Mouse (Mus musculus): ENCODE data around the gene Slc47a1. TPM values are rescaled to one million over a fixed set of nuclear protein-coding genes. Genes with fewer than 3 reads are reported as not detected.
A peak's percentile ranks its signal among the peaks of the same experiment; 100 is the strongest.

Slc47a1 gene
- polyA plus RNA-seq, 1 experiment from 2014 or later: 3.8 TPM

GRCm38 (mm10) chr11:61341971-61342370 lies 36.2 kb downstream of the Slc47a1 start:
- Histone ChIP-seq H3K27me3 (ENCODE audit: control insufficient read depth, insufficient read depth, low read length) (peaks cover 30% of the 10 kb centered on the region), H3K36me3 (ENCODE audit: control insufficient read depth, insufficient read depth, low read length) (no peaks in the 10 kb centered on the region), H3K27ac (ENCODE audit: low read length) (no peak overlapping the region), H3K4me1 (ENCODE audit: control insufficient read depth, insufficient read depth, low read length) (peaks cover 6% of the 10 kb centered on the region), H3K4me2 (ENCODE audit: low read depth, low read length) (peak overlapping the region; percentile 59), H3K9me3 (replicated peaks; ENCODE audit: control insufficient read depth, low read length) (no peaks in the 10 kb centered on the region), H3K4me3 (replicated peaks; ENCODE audit: low read length) (peak overlapping the region; percentile 38; the same call in 1 of the 2 replicates), H3K9ac (ENCODE audit: low read length) (no peak overlapping the region)
- WGBS: 22% methylated on average over 10 of the region's 10 CpGs
- no peak for ATAC-seq (ENCODE audit: insufficient read depth, low FRiP score)

- Histone ChIP-seq H3K4me3 (replicated peaks; ENCODE audit: low read length) (no peak overlapping the region), H3K9me3 (replicated peaks; ENCODE audit: control insufficient read depth, low read length) (no peaks in the 10 kb centered on the region), H3K27ac (ENCODE audit: low read length) (no peak overlapping the region), H3K9ac (ENCODE audit: low read length) (no peak overlapping the region), H3K4me2 (ENCODE audit: low read depth, low read length) (no peak overlapping the region), H3K36me3 (ENCODE audit: control insufficient read depth, insufficient read depth, low read length) (no peaks in the 10 kb centered on the region), H3K27me3 (ENCODE audit: control insufficient read depth, insufficient read depth, low read length) (peaks cover 30% of the 10 kb centered on the region), H3K4me1 (ENCODE audit: control insufficient read depth, insufficient read depth, low read length) (peaks cover 6% of the 10 kb centered on the region)
- no peak for ATAC-seq (ENCODE audit: insufficient read depth, low FRiP score)
- WGBS: 74% methylated on average over 4 of the region's 4 CpGs
These were observed 36.9 kb downstream of the Slc47a1 start for GRCm38 (mm10) chr11:61341233-61341632.

- H3K27me3 ChIP-seq (ENCODE audit: control insufficient read depth, insufficient read depth, low read length): peaks cover 30% of the 10 kb centered on the region
- H3K9me3 ChIP-seq (replicated peaks; ENCODE audit: control insufficient read depth, low read length): no peaks in the 10 kb centered on the region
- WGBS: 83% methylated on average over 4 of the region's 4 CpGs
- H3K4me3 ChIP-seq (replicated peaks; ENCODE audit: low read length): no peak overlapping the region
- no peak overlapping the region for H3K27ac ChIP-seq (ENCODE audit: low read length)
- no peak overlapping the region for H3K9ac ChIP-seq (ENCODE audit: low read length)
- H3K4me1 ChIP-seq (ENCODE audit: control insufficient read depth, insufficient read depth, low read length): peaks cover 6% of the 10 kb centered on the region
- H3K4me2 ChIP-seq (ENCODE audit: low read depth, low read length): no peak overlapping the region
- no peak for ATAC-seq (ENCODE audit: insufficient read depth, low FRiP score)
- H3K36me3 ChIP-seq (ENCODE audit: control insufficient read depth, insufficient read depth, low read length): no peaks in the 10 kb centered on the region
These were observed 37.8 kb downstream of the Slc47a1 start for GRCm38 (mm10) chr11:61340374-61340773.

- Histone ChIP-seq H3K27me3 (ENCODE audit: control insufficient read depth, insufficient read depth, low read length) (peaks cover 18% of the 10 kb centered on the region), H3K9me3 (replicated peaks; ENCODE audit: control insufficient read depth, low read length) (no peaks in the 10 kb centered on the region), H3K4me1 (ENCODE audit: control insufficient read depth, insufficient read depth, low read length) (peaks cover 6% of the 10 kb centered on the region), H3K9ac (ENCODE audit: low read length) (no peak overlapping the region), H3K27ac (ENCODE audit: low read length) (no peak overlapping the region), H3K4me3 (replicated peaks; ENCODE audit: low read length) (no peak overlapping the region), H3K4me2 (ENCODE audit: low read depth, low read length) (no peak overlapping the region), H3K36me3 (ENCODE audit: control insufficient read depth, insufficient read depth, low read length) (no peaks in the 10 kb centered on the region)
- ATAC-seq (ENCODE audit: insufficient read depth, low FRiP score): no peak
- WGBS: 63% methylated on average over 10 of the region's 10 CpGs
These were observed 40.6 kb downstream of the Slc47a1 start for GRCm38 (mm10) chr11:61337586-61337985.

- Histone ChIP-seq H3K36me3 (ENCODE audit: control insufficient read depth, insufficient read depth, low read length) (no peaks in the 10 kb centered on the region), H3K4me3 (replicated peaks; ENCODE audit: low read length) (no peak overlapping the region), H3K4me2 (ENCODE audit: low read depth, low read length) (no peak overlapping the region), H3K9me3 (replicated peaks; ENCODE audit: control insufficient read depth, low read length) (no peaks in the 10 kb centered on the region), H3K27ac (ENCODE audit: low read length) (no peak overlapping the region), H3K27me3 (ENCODE audit: control insufficient read depth, insufficient read depth, low read length) (no peaks in the 10 kb centered on the region), H3K4me1 (ENCODE audit: control insufficient read depth, insufficient read depth, low read length) (no peaks in the 10 kb centered on the region), H3K9ac (ENCODE audit: low read length) (no peak overlapping the region)
- 58% methylated on average over 10 of the region's 10 CpGs for WGBS
- ATAC-seq (ENCODE audit: insufficient read depth, low FRiP score): no peak
These were observed 57.0 kb downstream of the Slc47a1 start for GRCm38 (mm10) chr11:61320904-61321687.

GRCm38 (mm10) chr11:61319923-61320567 lies 58.1 kb downstream of the Slc47a1 start:
- Histone ChIP-seq H3K27ac (ENCODE audit: low read length) (no peak overlapping the region), H3K9ac (ENCODE audit: low read length) (no peak overlapping the region), H3K4me3 (replicated peaks; ENCODE audit: low read length) (no peak overlapping the region), H3K9me3 (replicated peaks; ENCODE audit: control insufficient read depth, low read length) (no peaks in the 10 kb centered on the region), H3K4me1 (ENCODE audit: control insufficient read depth, insufficient read depth, low read length) (no peaks in the 10 kb centered on the region), H3K4me2 (ENCODE audit: low read depth, low read length) (no peak overlapping the region), H3K27me3 (ENCODE audit: control insufficient read depth, insufficient read depth, low read length) (no peaks in the 10 kb centered on the region), H3K36me3 (ENCODE audit: control insufficient read depth, insufficient read depth, low read length) (no peaks in the 10 kb centered on the region)
- ATAC-seq (ENCODE audit: insufficient read depth, low FRiP score): no peak
- 55% methylated on average over 3 of the region's 3 CpGs for WGBS

GRCm38 (mm10) chr11:61319233-61319922 lies 58.8 kb downstream of the Slc47a1 start:
- H3K9ac ChIP-seq (ENCODE audit: low read length): no peak overlapping the region
- H3K4me2 ChIP-seq (ENCODE audit: low read depth, low read length): no peak overlapping the region
- no peaks in the 10 kb centered on the region for H3K27me3 ChIP-seq (ENCODE audit: control insufficient read depth, insufficient read depth, low read length)
- H3K36me3 ChIP-seq (ENCODE audit: control insufficient read depth, insufficient read depth, low read length): no peaks in the 10 kb centered on the region
- H3K4me3 ChIP-seq (replicated peaks; ENCODE audit: low read length): no peak overlapping the region
- H3K4me1 ChIP-seq (ENCODE audit: control insufficient read depth, insufficient read depth, low read length): no peaks in the 10 kb centered on the region
- H3K27ac ChIP-seq (ENCODE audit: low read length): no peak overlapping the region
- ATAC-seq (ENCODE audit: insufficient read depth, low FRiP score): no peak
- no peaks in the 10 kb centered on the region for H3K9me3 ChIP-seq (replicated peaks; ENCODE audit: control insufficient read depth, low read length)
- WGBS: 54% methylated on average over 12 of the region's 12 CpGs

- Histone ChIP-seq H3K4me2 (ENCODE audit: low read depth, low read length) (no peak overlapping the region), H3K27ac (ENCODE audit: low read length) (no peak overlapping the region), H3K9ac (ENCODE audit: low read length) (no peak overlapping the region), H3K36me3 (ENCODE audit: control insufficient read depth, insufficient read depth, low read length) (no peaks in the 10 kb centered on the region), H3K9me3 (replicated peaks; ENCODE audit: control insufficient read depth, low read length) (no peaks in the 10 kb centered on the region), H3K4me3 (replicated peaks; ENCODE audit: low read length) (no peak overlapping the region), H3K27me3 (ENCODE audit: control insufficient read depth, insufficient read depth, low read length) (no peaks in the 10 kb centered on the region), H3K4me1 (ENCODE audit: control insufficient read depth, insufficient read depth, low read length) (no peaks in the 10 kb centered on the region)
- WGBS: 36% methylated on average over 2 of the region's 2 CpGs
- no peak for ATAC-seq (ENCODE audit: insufficient read depth, low FRiP score)
These were observed 61.3 kb downstream of the Slc47a1 start for GRCm38 (mm10) chr11:61316864-61317263.

GRCm38 (mm10) chr11:61310321-61310720 lies 67.8 kb downstream of the Slc47a1 start:
- no peak overlapping the region for H3K4me2 ChIP-seq (ENCODE audit: low read depth, low read length)
- no peaks in the 10 kb centered on the region for H3K36me3 ChIP-seq (ENCODE audit: control insufficient read depth, insufficient read depth, low read length)
- H3K4me3 ChIP-seq (replicated peaks; ENCODE audit: low read length): no peak overlapping the region
- no peaks in the 10 kb centered on the region for H3K4me1 ChIP-seq (ENCODE audit: control insufficient read depth, insufficient read depth, low read length)
- ATAC-seq (ENCODE audit: insufficient read depth, low FRiP score): no peak
- H3K27ac ChIP-seq (ENCODE audit: low read length): no peak overlapping the region
- WGBS: 56% methylated on average over 7 of the region's 7 CpGs
- peaks cover 5% of the 10 kb centered on the region for H3K9me3 ChIP-seq (replicated peaks; ENCODE audit: control insufficient read depth, low read length)
- no peak overlapping the region for H3K9ac ChIP-seq (ENCODE audit: low read length)
- H3K27me3 ChIP-seq (ENCODE audit: control insufficient read depth, insufficient read depth, low read length): no peaks in the 10 kb centered on the region
